Mouse (Mus musculus) ovary, postnatal 36 days (tissue): ENCODE measurements at regions not wholly inside any gene's neighbourhood (a gene's known extent, or its start where the extent isn't known, plus 50 kb on each side); places are given as distances from the start of the nearest gene placed in this dataset.

Source experiments
- DNase-seq: peaks from one replicate; pipeline ENCODE4 v3.0.0; 2022; ENCODE audit warnings: low spot score, mixed read lengths

DNA sequence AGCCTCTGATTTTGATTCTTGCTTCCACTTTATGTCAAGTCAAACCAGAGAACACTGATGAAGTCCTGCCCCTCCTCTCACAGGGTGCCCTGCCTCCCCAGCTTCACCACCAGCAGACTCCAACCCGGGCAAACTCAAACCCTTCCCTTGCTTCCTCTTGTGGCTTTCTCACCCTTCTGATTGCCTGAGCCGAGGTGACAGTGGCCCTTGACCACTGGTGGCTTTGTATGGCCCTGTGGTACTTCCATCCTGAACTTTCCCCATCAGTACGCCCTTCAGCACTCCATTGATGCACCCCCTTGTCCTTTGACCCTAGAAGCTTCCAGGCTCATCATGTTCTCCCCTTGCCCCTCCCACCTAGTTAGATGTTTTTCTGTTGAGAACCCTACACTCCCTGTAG is 287.0 kb downstream of the 3100002H09Rik start:
- DNase-seq, result no peak

DNA sequence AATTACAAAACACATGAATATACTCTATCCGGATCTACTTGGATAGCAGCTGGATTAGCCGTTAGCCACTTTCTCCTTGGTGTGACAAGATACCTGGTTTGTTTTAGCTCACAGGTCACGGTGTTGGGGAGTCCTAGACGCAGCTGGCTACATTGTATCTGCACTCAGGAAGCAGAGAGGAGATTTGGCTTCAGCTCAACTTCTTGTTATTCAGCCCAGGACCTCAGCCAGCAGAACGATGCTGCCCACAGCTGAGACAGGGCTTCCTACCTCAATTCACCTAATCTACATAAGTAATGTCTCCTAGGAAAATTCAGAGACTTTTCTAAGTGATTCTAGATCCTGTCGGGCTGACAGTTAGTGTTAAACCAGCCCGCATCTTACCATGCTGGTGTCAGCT is 289.4 kb downstream of the 3100002H09Rik start:
- DNase-seq, result no peak

DNA sequence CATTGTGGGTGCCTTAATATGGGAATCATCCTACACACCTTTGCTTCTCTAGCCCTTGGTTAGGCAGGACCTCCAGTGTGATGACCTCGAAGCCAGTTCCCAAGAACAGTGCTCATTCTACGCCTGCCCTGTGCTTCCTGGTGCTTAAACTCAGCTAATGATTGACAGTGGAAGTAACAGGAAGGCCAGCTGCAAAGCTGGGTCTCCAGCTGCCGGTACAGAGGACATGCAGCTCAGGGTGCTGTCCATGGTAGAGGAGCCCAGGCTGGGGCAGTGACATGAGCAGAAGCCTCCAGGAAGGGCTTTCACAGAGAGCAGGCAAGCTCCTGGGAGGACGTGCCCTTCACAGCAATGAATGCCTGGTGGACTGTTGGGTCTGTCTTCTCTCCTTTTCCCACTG is 293.6 kb downstream of the 3100002H09Rik start:
- DNase-seq, result no peak

DNA sequence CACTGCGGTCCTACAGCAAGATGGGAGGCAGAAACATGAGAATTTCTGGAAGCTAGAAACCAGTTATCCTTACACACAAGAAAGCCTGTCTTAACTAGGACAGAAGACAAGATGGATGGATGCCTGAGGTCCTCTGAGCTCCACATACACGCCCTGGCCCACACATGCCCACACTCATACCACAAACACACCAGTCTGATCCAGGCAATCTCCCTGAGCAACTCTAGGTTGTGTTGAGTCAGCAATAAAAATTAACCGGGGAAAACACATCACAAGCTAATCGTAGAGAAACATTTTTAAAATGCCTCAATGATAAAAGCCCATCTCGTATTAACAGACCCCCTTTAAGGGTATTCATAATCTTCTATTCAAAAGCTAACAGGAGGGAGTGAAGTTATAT is 298.9 kb downstream of the 3100002H09Rik start:
- DNase-seq, result no peak

DNA sequence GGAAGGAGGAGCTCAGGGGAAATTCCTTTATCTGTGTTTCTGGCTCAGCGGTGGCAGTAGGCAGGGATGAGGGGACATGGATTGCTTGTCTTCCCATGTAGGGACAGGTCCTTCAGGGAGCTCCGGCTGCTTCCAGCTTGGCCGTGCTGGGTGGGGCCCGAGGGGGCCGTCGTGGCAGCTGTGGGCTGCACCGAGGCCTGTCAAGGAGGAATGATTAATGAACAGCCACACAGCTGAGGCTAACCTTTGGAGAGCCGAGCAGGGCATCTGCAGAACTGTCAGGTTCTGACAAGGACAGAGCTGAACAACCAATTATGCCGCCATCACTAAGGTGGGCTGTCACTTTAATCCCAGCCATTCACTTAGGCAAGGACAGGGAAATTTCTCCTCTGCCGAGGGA is 300.0 kb downstream of the 3100002H09Rik start:
- no peak for DNase-seq

DNA sequence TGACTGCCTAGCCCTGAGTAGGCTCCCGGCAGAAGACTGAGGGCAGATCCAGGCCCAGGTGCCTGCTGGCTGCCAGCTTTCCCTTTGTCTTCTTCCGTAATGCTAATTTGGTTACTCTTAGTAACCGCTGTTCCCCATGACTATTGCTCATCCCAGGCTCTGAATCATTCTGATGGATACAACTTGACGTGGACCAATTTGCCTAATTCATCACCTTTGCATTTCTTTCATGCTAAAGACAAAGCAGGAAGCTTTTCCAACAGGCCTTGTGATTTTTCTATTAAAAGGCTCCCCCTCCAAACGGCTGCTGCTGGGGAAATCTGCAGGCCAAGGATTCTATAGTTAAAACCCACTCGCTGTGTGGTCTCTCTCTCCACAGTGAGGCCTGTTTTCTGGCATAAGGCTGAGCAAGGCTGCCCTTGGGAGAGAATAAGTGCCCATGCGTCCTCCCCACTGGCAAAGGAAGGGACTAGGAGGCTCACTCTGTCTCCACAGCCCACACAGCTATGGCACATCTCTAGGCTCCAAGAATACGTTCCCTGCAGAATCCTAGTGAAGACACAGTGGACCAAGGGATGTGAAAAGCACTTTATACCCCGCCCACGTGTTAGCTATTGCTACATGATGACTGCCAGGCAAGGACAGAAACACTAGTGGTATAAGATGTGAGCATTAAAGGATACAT is 304.6 kb downstream of the 3100002H09Rik start:
- no peak for DNase-seq

DNA sequence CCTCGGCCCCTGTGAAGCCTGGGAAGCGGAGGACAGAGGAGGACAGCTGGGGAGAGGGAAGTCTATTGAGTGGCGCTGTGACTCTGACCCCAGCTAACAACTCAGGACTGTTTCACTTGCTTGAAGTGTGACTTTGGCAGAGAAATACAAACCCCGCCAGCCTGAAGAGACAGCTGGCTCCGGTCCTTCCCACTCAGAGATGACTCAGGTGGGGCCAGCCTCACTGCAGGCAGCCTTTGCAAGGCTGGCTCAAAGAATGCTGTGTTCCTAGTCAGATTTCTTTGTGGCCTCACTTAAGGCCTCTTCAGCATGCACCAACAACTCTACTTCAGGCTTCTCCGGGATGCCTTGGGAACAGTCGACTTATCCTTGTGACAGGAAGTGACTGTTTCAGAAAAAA is 307.7 kb downstream of the 3100002H09Rik start:
- DNase-seq, result no peak

DNA sequence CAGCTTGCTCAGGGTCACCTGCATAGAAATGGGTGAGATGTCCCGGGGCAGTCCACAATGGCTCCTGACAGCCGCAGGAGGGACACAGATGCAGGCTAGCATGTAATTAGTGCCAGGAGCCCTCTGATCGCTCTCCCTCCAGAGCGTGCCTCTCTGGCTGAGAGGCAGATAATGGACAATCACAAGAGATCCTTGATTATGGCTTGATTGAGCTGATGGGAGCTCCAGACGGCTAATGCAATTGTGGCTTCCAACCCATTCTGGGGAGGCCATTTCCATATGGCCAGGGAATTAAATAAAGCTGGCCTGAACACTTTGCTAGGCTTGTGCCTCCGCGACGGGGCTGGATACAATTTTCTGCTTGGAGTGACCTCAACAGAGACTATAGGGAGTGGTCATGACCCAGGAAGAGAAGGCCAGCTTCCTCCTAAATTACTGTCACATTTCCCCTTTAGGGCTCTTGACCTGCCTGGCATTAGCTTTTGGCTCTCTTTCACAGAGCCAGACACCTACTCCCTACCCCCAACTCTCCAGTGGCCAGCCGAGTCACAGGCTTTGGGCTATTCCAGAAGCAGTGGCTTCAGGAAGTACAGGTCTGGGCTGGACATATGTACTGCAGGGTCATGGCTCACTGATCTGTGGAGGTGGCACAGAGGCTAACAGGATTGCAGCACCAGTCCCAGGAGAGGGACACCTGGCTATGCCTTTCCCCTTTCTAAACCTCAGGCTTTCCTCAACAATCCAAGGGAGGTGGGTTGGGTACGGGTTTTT is 311.8 kb downstream of the 3100002H09Rik start:
- DNase-seq, result no peak

DNA sequence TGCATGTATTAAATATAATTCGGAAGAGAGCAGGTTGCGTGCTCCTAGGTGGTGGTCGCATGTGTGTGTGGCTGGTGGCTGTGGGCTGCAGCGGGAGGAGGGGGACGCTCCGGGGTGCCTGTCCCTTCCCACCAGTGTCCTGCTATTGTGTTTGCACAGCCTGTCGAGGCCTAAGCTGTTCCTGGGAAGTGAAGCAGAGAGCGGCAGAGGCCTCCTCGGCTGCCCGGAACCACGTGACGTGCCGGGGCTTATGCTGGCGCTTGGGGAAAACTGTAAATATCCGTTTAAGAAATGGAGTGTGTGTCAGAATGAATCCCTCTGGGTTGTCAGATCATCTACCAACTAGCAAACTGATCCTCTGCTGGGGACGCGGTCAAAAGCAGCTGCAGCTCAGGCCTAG is 318.3 kb downstream of the 3100002H09Rik start:
- no peak for DNase-seq

DNA sequence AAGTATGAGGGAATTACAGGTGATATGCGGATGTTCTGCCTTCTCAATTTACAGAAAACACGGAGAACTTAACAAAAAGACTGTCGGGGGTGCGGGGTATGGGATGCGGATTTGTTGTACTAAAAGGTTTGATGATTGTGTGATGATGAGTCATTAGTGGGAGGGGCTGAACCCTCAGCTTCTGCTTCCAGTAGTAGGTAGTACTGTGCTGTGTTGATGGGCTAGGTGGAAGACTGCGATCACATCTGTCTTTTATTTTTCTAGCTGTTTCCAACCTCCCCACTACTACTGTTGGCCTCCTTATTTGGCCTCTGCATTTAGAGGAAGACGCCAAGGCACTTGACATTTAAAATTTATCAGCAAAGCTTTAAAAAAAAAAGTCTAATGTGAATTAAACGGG is 318.8 kb downstream of the 3100002H09Rik start:
- no peak for DNase-seq

DNA sequence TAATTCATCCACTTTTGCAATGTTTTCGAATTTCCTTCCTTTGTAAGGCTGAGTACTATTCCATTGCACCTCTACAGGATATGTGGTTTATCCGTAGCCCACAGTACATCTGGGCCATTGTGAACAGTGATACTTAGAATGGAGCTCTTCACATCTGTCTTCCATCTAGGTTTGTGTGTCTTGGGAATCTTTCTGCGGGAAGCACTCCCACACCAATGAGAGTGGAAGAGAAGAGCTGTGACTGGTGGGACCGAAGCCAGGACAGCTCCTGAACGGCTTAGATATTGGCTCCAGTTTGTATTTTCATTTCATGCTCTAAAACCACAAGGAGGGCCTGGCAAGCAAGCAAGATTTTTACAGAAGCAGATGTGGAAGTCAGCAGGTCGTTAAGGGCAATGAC is 323.1 kb downstream of the 3100002H09Rik start:
- no peak for DNase-seq

DNA sequence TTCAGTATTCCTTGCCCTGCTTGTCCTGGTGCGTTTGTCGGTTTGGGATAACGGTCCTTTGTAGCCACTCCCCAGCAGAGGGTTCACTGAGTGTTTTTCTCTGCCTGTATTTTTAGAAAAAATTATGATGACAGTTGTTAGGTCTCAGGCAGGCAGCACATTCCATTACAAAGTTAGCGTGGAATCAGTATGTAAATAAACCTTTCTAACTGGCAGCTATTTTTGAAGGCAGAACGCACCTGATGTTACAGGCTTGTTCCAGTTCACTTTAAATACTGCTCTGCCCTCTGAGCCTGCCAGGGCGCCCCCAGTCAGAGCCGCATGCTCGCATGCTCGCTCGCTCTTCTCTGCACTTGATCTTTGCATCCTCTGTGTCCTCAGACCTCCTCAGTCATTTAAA is 331.9 kb downstream of the 3100002H09Rik start:
- DNase-seq, result no peak

DNA sequence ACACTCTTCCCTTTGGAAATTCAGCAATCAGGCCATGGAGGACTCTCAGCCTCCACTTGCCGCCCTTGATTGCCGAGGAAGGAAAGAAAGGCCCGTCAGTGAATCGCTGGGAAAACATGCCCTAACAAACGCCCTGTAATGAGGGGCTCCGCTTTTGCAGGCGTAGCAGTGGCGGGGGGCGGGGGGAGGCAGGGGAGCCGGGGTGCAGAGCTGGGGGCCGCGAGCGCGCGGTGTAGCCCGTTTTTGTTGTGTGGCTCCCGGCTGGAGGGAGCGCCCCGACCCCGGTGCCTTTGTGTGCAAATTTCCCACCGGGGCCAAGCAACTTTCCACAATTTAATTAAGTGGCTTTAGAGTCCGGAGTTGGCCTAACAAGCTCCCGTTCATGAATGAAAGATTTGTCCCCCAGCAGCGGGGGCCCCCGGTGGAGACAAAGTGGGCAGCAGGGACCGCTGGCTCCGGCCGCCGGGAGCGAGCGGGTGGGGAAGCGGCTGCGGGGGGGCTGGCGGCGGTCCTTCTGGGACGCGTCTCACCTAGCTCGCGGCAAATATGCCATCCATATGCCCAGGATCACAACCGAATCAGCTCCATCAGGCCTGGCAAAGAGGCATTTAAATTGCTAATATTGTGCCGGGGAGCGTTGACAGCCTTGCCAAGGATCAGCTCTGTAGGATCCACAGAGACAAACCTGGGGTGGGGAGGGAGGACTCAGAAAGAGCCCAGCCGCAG is 333.0 kb downstream of the 3100002H09Rik start:
- DNase-seq, result no peak

DNA sequence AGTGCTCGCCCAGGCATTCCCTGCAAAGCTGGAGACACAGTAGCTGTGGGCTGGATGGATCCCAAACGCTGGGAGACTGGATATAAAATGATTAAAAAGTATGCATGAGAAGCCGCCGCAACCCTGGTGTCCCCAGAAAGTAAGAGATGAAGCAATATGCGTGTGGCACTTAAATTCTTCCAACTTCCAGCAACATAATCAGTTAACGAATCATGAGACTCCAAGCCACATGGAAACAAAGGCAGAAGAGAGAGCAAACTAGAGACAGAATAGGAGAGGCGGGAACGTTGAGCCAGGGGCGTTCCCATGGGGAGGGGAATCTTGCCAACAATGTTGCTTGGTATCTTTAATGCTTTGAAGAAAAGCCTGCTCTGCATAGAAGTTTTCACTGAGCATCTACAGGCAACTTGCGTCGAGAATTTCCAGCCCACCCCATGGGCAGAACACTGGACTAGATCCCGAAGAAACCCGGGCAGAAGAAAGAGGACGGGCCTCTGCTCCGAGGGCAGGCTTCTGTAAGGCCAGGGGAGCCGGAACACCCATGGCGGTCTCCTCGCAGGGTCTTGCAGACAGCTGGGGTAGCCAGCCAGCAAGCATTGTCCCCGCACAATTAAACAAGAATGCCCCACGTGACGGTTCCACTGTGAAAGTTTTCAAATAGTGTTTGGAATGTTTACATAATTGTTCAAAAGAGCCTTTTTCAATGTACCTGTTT is 333.7 kb downstream of the 3100002H09Rik start:
- DNase-seq, result no peak

DNA sequence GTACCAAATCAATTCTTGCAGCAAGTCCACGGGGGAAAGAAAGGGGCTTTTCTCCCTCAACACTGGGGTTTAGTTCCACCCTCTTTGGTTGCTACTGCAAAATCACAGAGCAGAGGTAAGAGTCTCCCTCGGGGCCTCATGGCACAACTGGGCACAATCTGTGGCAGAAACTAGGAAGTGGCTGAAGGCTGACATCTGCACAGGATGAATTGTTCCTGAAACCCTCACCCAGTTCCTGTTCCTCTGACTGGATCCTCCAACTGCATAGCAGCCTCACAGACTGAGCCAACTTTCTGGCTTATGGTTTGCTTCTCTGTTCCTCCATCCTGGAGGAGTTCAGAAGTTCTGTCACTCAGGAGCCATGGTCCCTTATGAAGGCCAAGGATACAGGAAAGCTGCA is 338.6 kb downstream of the 3100002H09Rik start:
- DNase-seq, result no peak

DNA sequence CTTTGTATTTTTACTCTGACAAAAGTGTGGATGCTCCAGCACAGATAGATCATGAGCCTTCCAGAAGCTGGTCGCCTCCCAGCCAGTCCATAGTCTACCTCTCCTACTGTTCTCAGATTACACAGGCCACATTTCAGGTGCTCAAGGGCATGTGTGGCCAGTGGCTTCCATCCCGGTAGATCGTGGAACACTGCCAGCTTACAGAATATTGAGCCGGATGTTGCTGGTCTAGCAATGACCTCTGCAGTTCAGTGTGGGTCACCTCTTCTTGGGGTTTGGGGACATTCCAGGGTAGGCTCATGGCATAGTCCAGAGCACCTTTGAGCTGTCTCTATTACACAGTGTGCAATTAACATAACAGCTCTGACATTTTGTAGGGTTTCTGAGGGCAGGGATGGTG is 342.2 kb downstream of the 3100002H09Rik start:
- DNase-seq, result no peak

DNA sequence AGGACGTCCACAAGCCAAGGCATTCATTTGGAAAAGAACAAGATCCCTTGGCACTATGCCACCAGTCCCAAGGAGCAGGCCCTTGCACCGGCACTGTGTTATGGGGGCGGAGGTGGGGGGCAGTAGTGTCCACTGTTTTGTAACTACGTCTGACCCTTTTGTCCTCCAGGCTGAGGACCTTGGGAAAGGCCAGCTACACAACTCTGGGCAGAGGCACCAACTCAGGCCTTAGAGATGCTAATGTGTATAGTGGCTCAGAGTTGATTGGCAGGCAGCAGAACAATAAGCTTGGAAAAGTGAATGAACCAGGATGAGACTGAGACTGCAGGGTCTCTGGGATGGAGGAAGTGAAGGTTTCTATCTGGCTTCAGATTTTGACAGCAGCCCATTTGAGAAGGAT is 344.0 kb downstream of the 3100002H09Rik start:
- no peak for DNase-seq

DNA sequence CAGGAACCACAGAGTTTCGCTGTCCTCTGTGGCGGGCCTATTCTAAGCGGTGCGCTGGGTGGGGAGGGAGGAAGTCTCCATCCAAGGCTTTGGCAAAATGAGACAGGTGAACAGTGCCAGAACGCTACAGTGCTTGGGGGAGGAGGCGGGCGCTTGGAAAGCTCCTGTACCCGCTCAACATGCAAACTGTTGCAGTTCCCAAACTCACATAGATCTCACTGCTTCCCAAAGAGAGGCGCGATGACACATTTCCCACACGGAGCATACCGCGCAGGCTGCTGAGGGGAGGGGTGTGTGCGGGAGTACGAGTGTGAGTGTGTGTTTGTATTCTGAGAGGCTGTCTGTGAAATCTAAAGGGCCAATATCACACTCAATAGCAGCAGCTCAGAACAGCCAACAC is 345.1 kb downstream of the 3100002H09Rik start:
- DNase-seq, result no peak

DNA sequence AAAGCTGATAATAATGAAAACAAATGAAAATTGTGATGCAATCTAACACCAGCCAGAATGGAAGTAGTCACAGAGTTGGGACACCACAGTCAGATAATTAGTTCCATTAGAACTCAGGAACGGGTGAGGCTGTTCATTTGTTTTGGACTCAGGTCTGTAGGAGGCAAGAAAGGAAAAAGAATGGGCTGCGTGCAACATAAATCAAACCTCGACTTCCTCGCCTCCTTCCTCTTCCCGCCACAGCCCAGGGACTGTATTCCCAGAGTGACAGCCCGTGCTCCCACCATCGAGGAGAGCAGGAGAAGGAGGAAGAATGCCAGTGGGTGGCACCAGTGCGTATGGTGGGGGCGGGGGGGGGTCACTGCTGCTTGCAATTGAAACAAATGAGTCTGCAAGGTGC is 339.2 kb upstream of the 4930535I16Rik start:
- no peak for DNase-seq

DNA sequence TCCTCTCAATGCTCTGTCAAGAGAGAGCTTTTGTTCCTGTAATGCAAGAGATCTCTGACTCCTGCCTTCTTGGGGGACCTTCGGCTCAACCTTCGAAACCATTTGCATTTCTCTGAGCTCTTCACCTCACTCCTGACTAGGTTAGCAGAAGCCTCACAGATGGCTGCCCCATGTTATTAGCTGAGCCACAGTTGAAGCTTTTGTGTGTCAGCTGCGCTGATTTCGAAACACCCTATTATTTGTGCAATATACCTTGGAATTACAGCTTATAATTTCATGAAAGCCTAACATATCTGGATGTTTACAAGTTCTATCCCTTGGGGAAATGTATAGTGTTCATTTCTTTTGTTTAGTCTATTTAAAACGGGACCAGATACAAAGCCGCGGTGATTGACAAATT is 338.7 kb upstream of the 4930535I16Rik start:
- DNase-seq, result no peak

DNA sequence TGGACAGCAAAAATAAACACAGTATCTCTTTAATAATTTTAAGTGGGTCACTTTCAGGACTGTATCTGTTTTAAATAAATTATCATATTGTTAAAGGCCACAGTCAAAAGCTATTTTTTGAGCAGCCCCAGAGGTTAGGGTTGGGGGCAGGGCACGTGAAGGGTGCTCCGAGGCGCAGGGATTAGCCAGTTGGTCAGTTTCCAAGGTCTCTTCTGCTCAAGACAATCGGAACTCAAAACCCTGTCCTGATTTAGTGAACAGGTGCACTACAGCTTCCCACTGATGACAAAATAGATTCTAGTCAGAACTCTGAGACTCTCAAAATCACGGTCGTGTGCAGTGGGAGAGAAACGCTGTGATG is 337.3 kb upstream of the 4930535I16Rik start:
- DNase-seq, result no peak

DNA sequence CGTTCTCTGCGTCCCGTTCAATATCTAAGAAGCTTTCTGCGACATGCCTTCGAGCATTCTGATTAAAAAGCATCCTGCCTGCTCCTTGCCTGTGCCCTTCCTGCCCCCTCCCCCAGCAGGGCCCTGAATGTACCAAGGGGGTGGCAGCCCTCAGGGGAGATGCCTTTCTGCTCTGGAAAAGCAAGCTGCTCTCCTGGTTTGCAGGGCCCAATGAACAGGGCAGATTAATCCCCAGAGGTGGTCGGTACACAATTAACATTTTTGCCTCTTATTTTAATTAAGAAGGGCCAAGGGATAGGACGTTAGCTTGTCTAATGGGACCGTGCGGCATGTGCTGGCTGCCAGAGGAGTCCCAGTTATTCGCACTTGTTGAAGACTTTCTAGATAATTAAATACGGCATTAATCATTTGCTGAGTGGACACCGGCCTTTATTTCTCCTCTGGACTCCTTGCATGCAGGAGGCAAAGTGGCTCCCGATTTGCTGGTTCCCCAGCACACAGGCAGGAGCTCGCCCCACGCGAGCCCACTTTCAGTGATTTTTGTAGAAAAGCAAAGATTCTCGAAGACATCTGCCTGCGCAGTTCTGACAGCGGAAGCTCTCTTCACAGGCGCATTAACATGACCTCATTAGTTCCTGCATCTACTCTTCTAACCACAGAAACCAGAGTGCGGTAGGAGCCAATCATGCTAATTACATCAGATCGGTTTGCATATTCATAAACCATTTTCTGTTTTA is 336.8 kb upstream of the 4930535I16Rik start:
- no peak for DNase-seq
